In the genomic region with DNA sequence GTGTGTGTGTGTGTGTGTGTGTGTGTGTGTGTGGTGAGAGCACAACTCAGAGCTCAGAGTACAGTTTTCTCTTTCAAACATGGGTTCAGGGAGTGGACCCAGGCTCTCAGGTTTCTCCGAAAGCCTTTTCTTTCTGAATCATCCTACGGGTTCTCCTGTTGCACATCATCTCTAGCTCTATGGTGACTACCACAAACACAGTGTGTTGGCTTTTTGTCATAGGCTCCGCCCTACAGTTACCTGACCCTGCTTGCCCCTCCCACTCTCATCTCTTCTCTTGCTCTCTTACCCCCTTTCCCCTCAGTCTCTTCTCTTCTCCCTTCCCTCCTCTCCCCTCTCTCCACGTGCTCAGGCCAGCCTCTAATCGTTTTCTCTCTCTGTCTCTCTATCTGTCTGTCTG, we compare ENCODE assay signal across 12 mouse cellular contexts. TPM values are rescaled to one million over a fixed set of nuclear protein-coding genes. Genes with fewer than 3 reads are reported as not detected.
DNase-seq lines count a peak whose midpoint lies in the region; ATAC-seq and TF ChIP-seq lines count a peak whose summit lies in the region.
"Had no signal": no experiment of that assay in that cellular context is flagged by ENCODE, and none has a peak within 500 bp of the region (broad histone marks: within the 10 kb centered on the region; RNA-seq: fewer than 3 reads in every experiment).

No protein-coding gene starts in this region.

- peak; percentile 50; the same call in 1 of the 2 replicates for ATAC-seq in kidney, embryonic 14.5 days (ENCODE audit: low FRiP score, low TSS enrichment)
- peak; percentile 30; the same call in 1 of the 2 replicates for ATAC-seq in liver, embryonic 16.5 days (ENCODE audit: low read depth)
- no peak for ATAC-seq in neural tube, embryonic 15.5 days (ENCODE audit: low FRiP score)
- ATAC-seq in forebrain, embryonic 14.5 days = no peak
- ATAC-seq: midbrain, embryonic 13.5 days had no signal

- H3K36me3 ChIP-seq in kidney, embryonic 14.5 days (ENCODE audit: control insufficient read depth, insufficient read depth, low read length) = no peaks in the 10 kb centered on the region
- H3K36me3 ChIP-seq in liver, embryonic 16.5 days (ENCODE audit: control insufficient read depth, insufficient read depth) = no peaks in the 10 kb centered on the region
- H3K36me3 ChIP-seq in neural tube, embryonic 15.5 days = no peaks in the 10 kb centered on the region
- no peaks in the 10 kb centered on the region for H3K36me3 ChIP-seq in forebrain, embryonic 14.5 days (ENCODE audit: control insufficient read depth, insufficient read depth, low read length)
- H3K36me3 ChIP-seq: midbrain, embryonic 13.5 days had no signal

- 66% methylated on average over 5 of the region's 5 CpGs for WGBS in kidney, embryonic 14.5 days
- WGBS in liver, embryonic 16.5 days (ENCODE audit: insufficient replicate concordance) = 30% methylated on average over 5 of the region's 5 CpGs
- whole genome bisulfite sequencing in neural tube, embryonic 15.5 days = 83% methylated on average over 5 of the region's 5 CpGs
- 87% methylated on average over 5 of the region's 5 CpGs for WGBS in forebrain, embryonic 14.5 days

- H3K9me3 ChIP-seq in kidney, embryonic 14.5 days (ENCODE audit: control insufficient read depth, low read length) = no peaks in the 10 kb centered on the region
- H3K9me3 ChIP-seq in liver, embryonic 16.5 days (replicated peaks; ENCODE audit: control insufficient read depth, low read length) = no peaks in the 10 kb centered on the region
- no peaks in the 10 kb centered on the region for H3K9me3 ChIP-seq in neural tube, embryonic 15.5 days (replicated peaks)
- no peaks in the 10 kb centered on the region for H3K9me3 ChIP-seq in forebrain, embryonic 14.5 days (replicated peaks; ENCODE audit: control insufficient read depth, low read length)

- no peak for DNase-seq in kidney, postnatal 36 days
- peak; percentile 83 for DNase-seq in CD4-positive helper T cell, adult 2 months (ENCODE audit: low read depth, low spot score)
- DNase-seq in layer of hippocampus, postnatal 10 days (ENCODE audit: low spot score in 2 of 2) = no peak
- DNase-seq in forebrain, embryonic 14.5 days (ENCODE audit: low spot score) = no peak
- DNase-seq: cerebellum, adult 11 months; heart, postnatal 14 days; left cerebral cortex, postnatal 4 days had no signal

- peaks cover 5% of the 10 kb centered on the region; the same call in 1 of the 2 replicates for H3K4me1 ChIP-seq in kidney, embryonic 14.5 days (ENCODE audit: control insufficient read depth, insufficient read depth, low read length)
- peaks cover 15% of the 10 kb centered on the region for H3K4me1 ChIP-seq in bone marrow macrophage, adult 2 months (ENCODE audit: control insufficient read depth, insufficient read depth, low read length)
- H3K4me1 ChIP-seq in liver, embryonic 16.5 days (ENCODE audit: control insufficient read depth, low read depth, low read length) = peaks cover 7% of the 10 kb centered on the region
- H3K4me1 ChIP-seq in neural tube, embryonic 15.5 days = no peaks in the 10 kb centered on the region
- H3K4me1 ChIP-seq in forebrain, embryonic 14.5 days (ENCODE audit: control insufficient read depth, insufficient read depth, low read length) = no peaks in the 10 kb centered on the region
- H3K4me1 ChIP-seq: midbrain, embryonic 13.5 days had no signal

- no peak overlapping the region for H3K4me2 ChIP-seq in kidney, embryonic 14.5 days (replicated peaks; ENCODE audit: low read depth, low read length)
- H3K4me2 ChIP-seq in liver, embryonic 16.5 days (ENCODE audit: low read depth, low read length) = no peak overlapping the region
- no peak overlapping the region for H3K4me2 ChIP-seq in neural tube, embryonic 15.5 days
- no peak overlapping the region for H3K4me2 ChIP-seq in forebrain, embryonic 14.5 days (ENCODE audit: low read length)
- H3K4me2 ChIP-seq: midbrain, embryonic 13.5 days had no signal

- H3K9ac ChIP-seq in kidney, embryonic 14.5 days (ENCODE audit: low read depth, low read length) = no peak overlapping the region
- H3K9ac ChIP-seq in liver, embryonic 16.5 days (ENCODE audit: low read depth, low read length) = no peak overlapping the region
- no peak overlapping the region for H3K9ac ChIP-seq in neural tube, embryonic 15.5 days (replicated peaks)
- H3K9ac ChIP-seq in forebrain, embryonic 14.5 days (ENCODE audit: low read length) = no peak overlapping the region
- H3K9ac ChIP-seq: midbrain, embryonic 13.5 days had no signal

- no peak overlapping the region for H3K27ac ChIP-seq in kidney, embryonic 14.5 days (ENCODE audit: low read depth, low read length)
- peak overlapping the region; percentile 63; the same call in 1 of the 2 replicates for H3K27ac ChIP-seq in bone marrow macrophage, adult 2 months (ENCODE audit: insufficient read depth, low read depth, low read length)
- H3K27ac ChIP-seq in liver, embryonic 16.5 days (ENCODE audit: low read length) = no peak overlapping the region
- no peak overlapping the region for H3K27ac ChIP-seq in neural tube, embryonic 15.5 days (replicated peaks)
- H3K27ac ChIP-seq in forebrain, embryonic 14.5 days (ENCODE audit: low read depth, low read length) = no peak overlapping the region
- H3K27ac ChIP-seq: midbrain, embryonic 13.5 days had no signal

- H3K27me3 ChIP-seq in kidney, embryonic 14.5 days (ENCODE audit: control insufficient read depth, insufficient read depth, low read length) = no peaks in the 10 kb centered on the region
- H3K27me3 ChIP-seq in liver, embryonic 16.5 days (ENCODE audit: control insufficient read depth, insufficient read depth, low read depth, low read length) = no peaks in the 10 kb centered on the region
- H3K27me3 ChIP-seq in neural tube, embryonic 15.5 days (replicated peaks) = no peaks in the 10 kb centered on the region
- H3K27me3 ChIP-seq in forebrain, embryonic 14.5 days (replicated peaks; ENCODE audit: control insufficient read depth, insufficient read depth, low read length) = no peaks in the 10 kb centered on the region
- H3K27me3 ChIP-seq: midbrain, embryonic 13.5 days had no signal

- TF ChIP-seq POLR2A in bone marrow macrophage, adult 2 months (IDR thresholded peaks at IDR 0.05; ENCODE audit: borderline replicate concordance, low read depth, low read length) = no peak

- no peak overlapping the region for H3K4me3 ChIP-seq in kidney, embryonic 14.5 days (ENCODE audit: low read length)
- H3K4me3 ChIP-seq in bone marrow macrophage, adult 2 months (ENCODE audit: insufficient read depth, low read length) = no peak overlapping the region
- H3K4me3 ChIP-seq in liver, embryonic 16.5 days (ENCODE audit: low read depth, low read length) = no peak overlapping the region
- no peak overlapping the region for H3K4me3 ChIP-seq in neural tube, embryonic 15.5 days (replicated peaks)
- no peak overlapping the region for H3K4me3 ChIP-seq in forebrain, embryonic 14.5 days (ENCODE audit: low read depth, low read length)
- H3K4me3 ChIP-seq: midbrain, embryonic 13.5 days had no signal

- no peak for TF ChIP-seq CTCF in bone marrow macrophage, adult 2 months (IDR thresholded peaks at IDR 0.05; ENCODE audit: low read depth, low read length)

RNA-seq across cellular contexts. Expression of a gene that starts 15.6 kb away (rescaled TPM):
- polyA plus RNA-seq in kidney, embryonic 14.5 days (2014; fragmentation: Nextera tagmentation; extraction: Ambion mirVana) = 16.8 and 34.5 TPM in 2 replicates
- polyA plus RNA-seq in bone marrow macrophage, adult 2 months (2012; ENCODE audit: insufficient read depth, insufficient read length, missing spikeins) = 25.9 and 27.1 TPM in 2 replicates
- polyA plus RNA-seq in liver, embryonic 16.5 days (2015; fragmentation: Nextera tagmentation; extraction: Ambion mirVana) = 18.4 and 18.5 TPM in 2 replicates
- total RNA-seq in layer of hippocampus, postnatal 10 days (2021) = 10 to 100 TPM; 66.6 to 77.6 TPM
- polyA plus RNA-seq in neural tube, embryonic 15.5 days (2015; fragmentation: Nextera tagmentation; extraction: Ambion mirVana) = 40.8 and 43.9 TPM in 2 replicates
- polyA plus RNA-seq in forebrain, embryonic 14.5 days (2014; fragmentation: Nextera tagmentation; extraction: Ambion mirVana) = 23.3 and 30.1 TPM in 2 replicates

RNA-seq across cellular contexts. Expression of a gene that starts 51.5 kb away (rescaled TPM):
- 19.7 and 33.1 TPM in 2 replicates for polyA plus RNA-seq in kidney, embryonic 14.5 days (2014; fragmentation: Nextera tagmentation; extraction: Ambion mirVana)
- 36.4 and 39.7 TPM in 2 replicates for polyA plus RNA-seq in bone marrow macrophage, adult 2 months (2012; ENCODE audit: insufficient read depth, insufficient read length, missing spikeins)
- polyA plus RNA-seq in liver, embryonic 16.5 days (2015; fragmentation: Nextera tagmentation; extraction: Ambion mirVana) = 7.8 and 8.7 TPM in 2 replicates
- total RNA-seq in layer of hippocampus, postnatal 10 days (2021) = 100 to 1,000 TPM; 142 to 157 TPM
- polyA plus RNA-seq in neural tube, embryonic 15.5 days (2015; fragmentation: Nextera tagmentation; extraction: Ambion mirVana) = 38.9 and 42.0 TPM in 2 replicates
- polyA plus RNA-seq in forebrain, embryonic 14.5 days (2014; fragmentation: Nextera tagmentation; extraction: Ambion mirVana) = 23.5 and 35.9 TPM in 2 replicates

Comparison
In these comparisons a context has a peak if more than half of its experiments do, and no peak if none do; other contexts are left out.
1. ATAC-seq: peak in kidney, embryonic 14.5 days (single experiment) and liver, embryonic 16.5 days (single experiment); none in neural tube, embryonic 15.5 days (single experiment) and forebrain, embryonic 14.5 days (single experiment).